Mouse (Mus musculus) small intestine, adult 2 months (tissue): Measurements from ENCODE around the gene Ube2h. TPM values are rescaled to one million over a fixed set of nuclear protein-coding genes. Genes with fewer than 3 reads are reported as not detected.

Experiments used
- H3K27ac ChIP-seq: fragments of 200-500 bp; 2 replicates; pipeline ENCODE4 v1.5.1; 2012; ENCODE audit warnings: low read depth, low read length, control low read depth, inconsistent platforms; ENCODE audit not compliant: insufficient read depth
- H3K27me3 ChIP-seq: fragments of 200-500 bp; 2 replicates; pipeline ENCODE4 v1.6.1; 2012; ENCODE audit warnings: mild to moderate bottlenecking, moderate library complexity, low read length, inconsistent platforms; ENCODE audit not compliant: control insufficient read depth, insufficient read depth
- H3K36me3 ChIP-seq: fragments of 200-500 bp; 2 replicates; pipeline ENCODE4 v1.6.1; 2012; ENCODE audit warnings: mild to moderate bottlenecking, low read length, control low read depth, inconsistent platforms; ENCODE audit not compliant: control insufficient read depth, insufficient read depth
- H3K4me1 ChIP-seq: fragments of 200-500 bp; 2 replicates; pipeline ENCODE4 v1.6.1; 2012; ENCODE audit warnings: low read length, inconsistent platforms, mixed read lengths; ENCODE audit not compliant: control insufficient read depth, insufficient read depth, insufficient read length
- H3K4me3 ChIP-seq: fragments of 200-500 bp; 2 replicates; pipeline ENCODE4 v1.5.1; 2012; ENCODE audit warnings: low read depth, mild to moderate bottlenecking, control low read depth, inconsistent platforms, low read length, moderate library complexity
- CTCF ChIP-seq: fragments of 200-500 bp; IDR thresholded peaks from 2 replicates; pipeline ENCODE4 v1.5.1; 2012; ENCODE audit warnings: low read depth, mild to moderate bottlenecking, control low read depth, inconsistent platforms, low read length, moderate library complexity, mixed read lengths; ENCODE audit not compliant: insufficient replicate concordance, insufficient read length; ENCODE audit errors: extremely low read depth
- POLR2A ChIP-seq: fragments of 200-500 bp; IDR thresholded peaks from 2 replicates; pipeline ENCODE4 v1.6.1; 2012; ENCODE audit warnings: low read depth, mild to moderate bottlenecking, control low read depth, inconsistent platforms, low read length, moderate library complexity
- WGBS: fragments of 180-500 bp; shearing (Covaris S2); methylation state at CpG from one replicate; pipeline ENCODE4 v1.1.7; 2018; 5-methylcytosine and 5-hydroxymethylcytosine counted together
- polyA plus RNA-seq: library from polyadenylated mRNA; depleted of rRNA; stranded (reverse); fragments of >200 nt; gene quantifications from 2 replicates; pipeline ENCODE4 v1.2.3, GENCODE M21; 2012

Ube2h gene
- polyA plus RNA-seq, 1 experiment, result 97.7 TPM

- Histone ChIP-seq H3K36me3 (peaks cover 28% of the 10 kb centered on the region), H3K27ac (no peak overlapping the region), H3K4me1 (no peaks in the 10 kb centered on the region), H3K4me3 (no peak overlapping the region), H3K27me3 (no peaks in the 10 kb centered on the region)
- 64% methylated on average over 1 of the region's 1 CpGs for WGBS
- TF ChIP-seq POLR2A (no peak), CTCF (no peak)
Measured at GRCm38 (mm10) chr6:30278374-30278773, 26.0 kb downstream of the Ube2h start.

- H3K4me1 ChIP-seq, result no peaks in the 10 kb centered on the region
- H3K27ac ChIP-seq, result no peak overlapping the region
- TF ChIP-seq POLR2A (no peak), CTCF (no peak)
- peaks cover 26% of the 10 kb centered on the region for H3K36me3 ChIP-seq
- WGBS, result 76% methylated on average over 7 of the region's 7 CpGs
- no peak overlapping the region for H3K4me3 ChIP-seq
- H3K27me3 ChIP-seq, result no peaks in the 10 kb centered on the region
Measured at GRCm38 (mm10) chr6:30276882-30277281, 27.5 kb downstream of the Ube2h start.

GRCm38 (mm10) chr6:30276375-30276774 lies 28.0 kb downstream of the Ube2h start:
- Histone ChIP-seq H3K36me3 (peaks cover 26% of the 10 kb centered on the region), H3K27me3 (no peaks in the 10 kb centered on the region), H3K4me3 (no peak overlapping the region), H3K27ac (no peak overlapping the region), H3K4me1 (no peaks in the 10 kb centered on the region)
- 67% methylated on average over 3 of the region's 3 CpGs for WGBS
- no peak for TF ChIP-seq CTCF
- TF ChIP-seq POLR2A, result no peak

GRCm38 (mm10) chr6:30275159-30275847 lies 29.0 kb downstream of the Ube2h start:
- Histone ChIP-seq H3K27ac (no peak overlapping the region), H3K4me1 (no peaks in the 10 kb centered on the region), H3K4me3 (no peak overlapping the region), H3K36me3 (peaks cover 28% of the 10 kb centered on the region), H3K27me3 (no peaks in the 10 kb centered on the region)
- 67% methylated on average over 5 of the region's 5 CpGs for WGBS
- TF ChIP-seq CTCF, result no peak
- no peak for TF ChIP-seq POLR2A

- H3K4me3 ChIP-seq, result no peak overlapping the region
- WGBS, result 82% methylated on average over 3 of the region's 3 CpGs
- no peaks in the 10 kb centered on the region for H3K4me1 ChIP-seq
- H3K27ac ChIP-seq, result no peak overlapping the region
- peaks cover 22% of the 10 kb centered on the region for H3K36me3 ChIP-seq
- TF ChIP-seq POLR2A (no peak), CTCF (no peak)
- no peaks in the 10 kb centered on the region for H3K27me3 ChIP-seq
Measured at GRCm38 (mm10) chr6:30272911-30273310, 31.4 kb downstream of the Ube2h start.

GRCm38 (mm10) chr6:30272338-30272905 lies 31.9 kb downstream of the Ube2h start:
- Histone ChIP-seq H3K4me1 (no peaks in the 10 kb centered on the region), H3K36me3 (peaks cover 23% of the 10 kb centered on the region), H3K27ac (no peak overlapping the region), H3K27me3 (no peaks in the 10 kb centered on the region), H3K4me3 (no peak overlapping the region)
- WGBS, result 92% methylated on average over 11 of the region's 11 CpGs
- TF ChIP-seq CTCF, result no peak
- no peak for TF ChIP-seq POLR2A

GRCm38 (mm10) chr6:30269846-30270245 lies 34.5 kb downstream of the Ube2h start:
- no peaks in the 10 kb centered on the region for H3K27me3 ChIP-seq
- H3K27ac ChIP-seq, result no peak overlapping the region
- no peak overlapping the region for H3K4me3 ChIP-seq
- 82% methylated on average over 5 of the region's 5 CpGs for WGBS
- no peaks in the 10 kb centered on the region for H3K4me1 ChIP-seq
- TF ChIP-seq CTCF (no peak), POLR2A (no peak)
- peaks cover 25% of the 10 kb centered on the region for H3K36me3 ChIP-seq
